Mouse (Mus musculus) E14TG2a.4 (cell line): ENCODE data around the gene Aimp2.

Experiments used
- CTCF ChIP-seq: conservative IDR thresholded peaks from 2 replicates; pipeline ENCODE4 v1.5.1; 2014; ENCODE audit warnings: low read length
- NANOG ChIP-seq: IDR thresholded peaks from 2 replicates; pipeline ENCODE4 v1.6.1; 2014; ENCODE audit warnings: borderline replicate concordance, low read length, mixed read lengths
- POU5F1 ChIP-seq: IDR thresholded peaks from 2 replicates; pipeline ENCODE4 v1.6.1; 2014; ENCODE audit warnings: low read length, borderline replicate concordance

- TF ChIP-seq CTCF (no peak), POU5F1 (no peak), NANOG (no peak)
These were observed 35.1 kb downstream of the Aimp2 start for GRCm38 (mm10) chr5:143874571-143874970.
